Mouse (Mus musculus): ENCODE data around the gene Shroom4. TPM values are rescaled to one million over a fixed set of nuclear protein-coding genes. Genes with fewer than 3 reads are reported as not detected.
"Not testable (repeated sequence)": the region's sequence is repeated elsewhere in the genome, so short reads cannot be mapped to it uniquely, and the experiment has no call there.

Shroom4 gene
- not detected in 2 replicates for total RNA-seq (2015)
- 0.07 TPM in 1 of 2 replicates, not detected in the other for total RNA-seq (2017)

DNA sequence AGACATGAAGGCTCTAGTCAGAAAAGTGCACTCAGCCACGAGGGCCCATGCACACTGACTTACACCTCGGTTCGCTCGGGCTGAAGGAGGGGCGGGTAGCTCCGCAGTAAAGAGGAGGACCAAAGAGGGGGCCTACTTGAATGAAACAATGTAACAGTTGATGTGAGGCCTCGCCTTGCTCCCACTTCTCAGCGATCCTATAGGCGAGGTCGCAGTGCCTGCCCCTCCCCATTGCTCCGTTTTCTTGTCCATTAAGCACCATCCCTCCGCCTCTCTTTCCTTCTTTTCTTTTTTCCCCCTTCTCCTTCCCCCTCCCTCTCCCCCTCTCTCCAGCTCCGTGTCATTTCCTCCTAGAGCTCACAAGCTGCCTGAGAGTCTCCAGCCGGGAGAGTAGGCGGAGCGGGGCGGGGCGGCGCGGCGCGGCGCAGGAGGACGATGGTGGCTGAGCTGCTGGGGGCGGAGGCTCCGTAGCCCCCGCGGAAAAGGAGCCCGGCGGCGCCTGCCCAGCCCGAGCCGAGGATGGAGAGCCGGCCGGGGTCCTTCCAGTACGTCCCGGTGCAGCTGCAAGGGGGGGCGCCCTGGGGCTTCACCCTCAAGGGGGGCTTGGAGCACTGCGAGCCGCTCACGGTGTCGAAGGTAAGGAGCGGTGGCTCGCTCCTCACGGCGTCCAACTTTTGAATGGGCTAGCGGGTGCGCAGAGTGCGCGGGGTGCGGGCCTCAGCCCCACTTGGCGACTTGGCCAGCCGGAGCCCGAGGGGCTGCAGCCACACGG, at the start of gene Shroom4:
Gene Shroom4, plus strand, starts transcription at position 229 of the 772 bp plus-strand sequence.
- peak; percentile 56 for ATAC-seq (ENCODE audit: poor library complexity, severe bottlenecking)

DNA sequence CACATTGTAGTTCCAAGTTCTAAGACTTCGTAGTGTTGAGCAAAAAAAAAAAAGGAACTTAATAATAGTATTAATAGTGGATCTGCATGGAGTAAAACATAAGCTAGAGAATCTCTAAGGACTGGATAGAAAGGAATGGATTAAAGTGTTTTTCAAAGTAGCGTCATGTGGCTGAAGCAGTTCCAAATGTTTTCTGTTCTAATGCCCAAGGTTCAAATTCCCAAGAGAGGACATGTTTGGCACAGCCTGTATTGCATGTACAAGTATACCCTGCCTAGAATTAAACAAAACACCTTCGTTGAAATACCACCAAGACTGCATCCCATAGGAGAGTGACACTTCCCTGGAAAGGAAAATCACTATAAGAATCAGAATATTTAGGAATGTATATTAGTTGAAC, 42.8 kb upstream of the Shroom4 start:
- no peak for ATAC-seq (ENCODE audit: poor library complexity, severe bottlenecking)

DNA sequence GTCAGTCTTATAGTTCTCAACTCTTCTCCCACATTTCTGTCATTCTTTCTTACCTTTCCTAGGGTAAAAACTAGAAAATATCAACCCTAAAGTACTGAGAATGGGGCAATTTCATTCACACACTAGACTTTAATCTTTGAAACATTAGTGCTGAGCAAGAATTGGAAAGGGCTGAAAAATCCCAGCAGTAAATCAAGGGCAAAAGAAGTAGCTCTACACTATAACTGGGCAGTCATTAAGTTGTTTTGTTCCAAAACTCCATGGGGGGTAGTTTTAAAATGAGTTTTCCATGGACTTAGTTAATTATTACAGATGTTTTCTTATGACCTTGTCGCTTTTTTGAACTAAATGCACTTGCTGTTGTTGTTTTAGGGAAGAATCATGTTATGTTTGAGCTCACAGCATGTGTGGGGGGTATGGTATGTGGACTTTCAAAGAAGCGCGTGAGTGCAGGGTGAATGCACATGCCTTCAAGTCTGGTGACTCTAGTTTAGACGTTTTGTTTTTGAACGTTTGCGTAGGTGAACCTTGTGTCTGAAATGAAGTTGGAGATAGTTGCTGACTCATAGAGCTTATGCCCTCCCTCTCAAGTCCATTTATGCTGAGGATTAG, 42.0 kb upstream of the Shroom4 start:
- no peak for ATAC-seq (ENCODE audit: poor library complexity, severe bottlenecking)

- no peak for ATAC-seq (ENCODE audit: poor library complexity, severe bottlenecking)
Measured at GRCm38 (mm10) chrX:6368822-6369221, 30.8 kb upstream of the Shroom4 start.

DNA sequence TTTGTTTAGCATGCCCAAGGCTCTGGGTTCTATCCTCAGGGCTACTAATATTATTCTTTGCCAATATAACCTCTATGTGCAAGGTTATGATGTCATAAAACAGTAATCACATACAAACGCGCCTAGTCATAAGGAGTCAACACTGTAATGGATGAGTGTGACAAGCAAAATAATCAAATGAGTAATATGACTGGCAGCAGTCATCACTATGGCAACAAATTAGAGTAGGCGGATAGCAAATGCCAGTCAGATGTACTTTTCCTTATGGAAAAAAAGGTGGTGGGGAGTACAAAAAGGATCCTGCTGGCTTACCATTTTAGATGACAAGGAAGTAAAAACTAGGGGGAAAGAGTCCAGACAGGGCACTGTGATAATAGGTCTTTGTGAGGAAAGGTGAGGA, 28.9 kb upstream of the Shroom4 start:
- ATAC-seq (ENCODE audit: poor library complexity, severe bottlenecking) = no peak

GRCm38 (mm10) chrX:6393861-6394260, 5.8 kb upstream of the Shroom4 start:
- ATAC-seq (ENCODE audit: poor library complexity, severe bottlenecking) = no peak

GRCm38 (mm10) chrX:6399193-6399592, 461 bp upstream of the Shroom4 start:
- no peak for ATAC-seq (ENCODE audit: poor library complexity, severe bottlenecking)

DNA sequence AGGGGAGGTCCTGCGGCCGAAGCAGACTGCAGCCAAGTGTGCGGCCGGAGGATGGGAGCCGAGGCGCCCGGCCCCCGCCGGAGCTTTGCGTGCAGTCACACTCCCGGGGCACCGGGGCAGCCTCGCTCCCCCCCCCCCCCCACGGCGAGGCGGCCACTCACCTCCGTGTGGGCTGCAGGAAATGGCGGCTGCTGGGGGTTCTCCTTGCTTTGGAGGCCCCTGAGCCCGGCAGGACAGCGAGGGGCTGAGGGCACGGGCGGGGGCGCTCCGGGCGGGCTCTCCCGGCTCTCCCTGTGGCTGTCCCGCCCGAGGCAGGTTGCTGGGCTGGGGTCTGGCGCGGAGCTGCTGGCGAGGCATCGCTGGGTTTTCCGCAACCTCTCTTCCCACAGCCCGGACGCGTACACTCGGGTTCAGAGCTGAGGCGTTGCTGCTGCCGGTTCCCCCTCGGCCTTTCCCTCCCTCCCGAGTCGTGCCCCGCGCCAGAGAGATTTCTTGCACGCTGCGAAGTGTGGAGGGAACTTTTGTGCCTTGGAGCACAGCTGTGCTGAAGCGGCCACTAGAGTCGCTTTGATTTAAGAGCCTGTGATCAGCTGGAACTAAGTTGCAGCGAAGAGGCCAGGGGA, 855 bp downstream of the Shroom4 start:
- no peak for ATAC-seq (ENCODE audit: poor library complexity, severe bottlenecking)

DNA sequence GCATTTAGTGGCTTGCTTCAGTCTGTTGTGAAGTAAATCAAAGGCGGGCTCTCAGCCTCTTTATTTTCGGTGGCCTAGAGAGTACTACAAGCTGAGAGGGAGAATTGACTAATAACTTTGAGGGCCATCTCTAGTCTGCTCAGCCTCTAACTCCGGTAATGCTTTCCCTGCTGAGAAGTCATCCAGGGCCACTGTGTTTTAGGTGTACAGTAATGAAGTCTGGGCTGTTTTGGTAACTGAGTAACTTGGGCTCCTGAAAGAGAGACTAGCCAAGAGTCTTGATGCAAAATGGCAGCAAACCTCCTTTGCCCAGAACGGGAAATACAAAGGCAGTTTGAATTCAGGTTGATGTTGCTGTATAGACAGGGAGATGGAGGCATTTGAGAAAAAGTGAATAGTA, 3.3 kb downstream of the Shroom4 start:
- no peak for ATAC-seq (ENCODE audit: poor library complexity, severe bottlenecking)

DNA sequence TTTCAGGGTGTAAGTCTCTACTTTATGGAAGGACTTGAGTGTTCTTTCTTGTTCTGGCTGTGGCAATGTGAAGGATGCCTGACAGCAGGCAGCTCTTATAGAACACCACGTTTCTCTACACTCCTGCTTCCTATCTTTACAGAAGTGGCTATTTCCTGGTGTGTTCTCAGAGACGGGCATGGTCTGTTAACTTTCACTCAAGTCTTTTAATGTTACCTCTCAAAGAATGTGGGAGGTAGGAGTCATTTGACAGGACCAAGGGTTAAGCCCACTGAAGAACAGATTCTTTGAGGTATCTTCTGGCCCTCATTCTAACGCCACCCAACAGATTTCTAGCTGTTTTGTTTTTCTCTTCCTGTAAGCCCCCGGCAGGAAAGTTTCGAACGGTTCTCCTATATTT, 9.5 kb downstream of the Shroom4 start:
- ATAC-seq (ENCODE audit: poor library complexity, severe bottlenecking) = no peak

- no peak for ATAC-seq (ENCODE audit: poor library complexity, severe bottlenecking)
Measured at GRCm38 (mm10) chrX:6415412-6415811, 15.8 kb downstream of the Shroom4 start.

DNA sequence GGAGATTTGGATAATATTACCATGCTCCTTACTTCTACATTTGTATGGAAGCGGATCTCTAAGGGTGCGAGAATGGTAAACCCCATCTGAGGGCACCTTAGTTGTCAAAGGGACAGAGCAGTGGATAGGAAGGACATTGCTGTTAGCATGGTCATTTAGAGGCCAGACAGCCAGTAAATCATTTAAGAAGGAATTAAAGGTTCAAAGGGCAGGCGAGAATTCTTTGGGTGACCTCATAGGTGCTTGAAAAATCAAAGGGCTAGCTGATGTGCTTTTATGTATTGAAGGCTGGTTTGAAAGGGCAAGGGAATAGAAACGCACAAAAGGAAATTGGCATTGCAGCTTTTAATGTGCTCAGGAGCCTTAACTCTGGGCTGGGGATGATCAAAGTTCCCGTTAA, 16.3 kb downstream of the Shroom4 start:
- ATAC-seq (ENCODE audit: poor library complexity, severe bottlenecking) = no peak

- no peak for ATAC-seq (ENCODE audit: poor library complexity, severe bottlenecking)
Measured at GRCm38 (mm10) chrX:6418140-6418539, 18.5 kb downstream of the Shroom4 start.

GRCm38 (mm10) chrX:6435260-6435659, 35.6 kb downstream of the Shroom4 start:
- ATAC-seq (ENCODE audit: poor library complexity, severe bottlenecking) = no peak

DNA sequence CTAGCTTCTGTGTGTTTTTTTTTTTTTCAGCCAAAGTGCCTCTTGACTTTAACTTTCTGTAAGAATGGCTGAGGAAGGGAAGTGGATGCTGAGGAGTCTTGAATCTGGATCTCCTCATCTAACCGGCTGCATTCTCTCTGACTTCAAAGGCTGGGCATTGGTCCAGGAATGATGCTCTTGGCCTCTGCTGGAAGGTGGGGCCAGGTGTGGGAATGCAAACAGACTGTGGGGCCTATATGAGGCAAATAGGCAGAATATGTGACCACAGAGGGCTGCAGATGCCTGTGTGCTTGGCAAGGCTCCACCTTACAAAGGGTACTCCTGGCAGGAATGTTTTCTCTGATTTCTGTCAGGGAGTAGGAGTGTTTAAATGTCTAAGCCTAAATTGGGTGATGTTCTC, 46.8 kb downstream of the Shroom4 start:
- no peak for ATAC-seq (ENCODE audit: poor library complexity, severe bottlenecking)

GRCm38 (mm10) chrX:6448001-6448400, 48.3 kb downstream of the Shroom4 start:
- ATAC-seq (ENCODE audit: poor library complexity, severe bottlenecking) = no peak

DNA sequence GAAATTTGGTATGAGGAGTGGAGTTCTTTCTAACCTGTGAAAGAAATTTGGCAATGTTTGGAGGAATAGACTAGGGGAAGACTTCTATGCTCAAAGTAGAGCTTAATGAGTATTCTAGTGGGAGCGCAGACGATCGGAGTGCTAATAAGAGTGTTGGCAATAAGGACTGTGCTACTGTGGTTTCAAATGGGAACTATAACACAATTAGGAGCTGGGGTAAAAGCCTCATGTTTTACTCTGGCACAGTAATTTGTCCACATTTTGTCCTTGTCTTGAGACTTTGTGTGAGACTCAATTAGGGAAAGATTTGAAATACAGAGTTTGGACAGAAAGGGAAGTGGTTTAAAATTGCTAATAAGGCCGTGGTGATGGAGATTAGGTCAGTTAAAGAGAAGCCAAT, 53.6 kb downstream of the Shroom4 start:
- ATAC-seq (ENCODE audit: poor library complexity, severe bottlenecking) = no peak

DNA sequence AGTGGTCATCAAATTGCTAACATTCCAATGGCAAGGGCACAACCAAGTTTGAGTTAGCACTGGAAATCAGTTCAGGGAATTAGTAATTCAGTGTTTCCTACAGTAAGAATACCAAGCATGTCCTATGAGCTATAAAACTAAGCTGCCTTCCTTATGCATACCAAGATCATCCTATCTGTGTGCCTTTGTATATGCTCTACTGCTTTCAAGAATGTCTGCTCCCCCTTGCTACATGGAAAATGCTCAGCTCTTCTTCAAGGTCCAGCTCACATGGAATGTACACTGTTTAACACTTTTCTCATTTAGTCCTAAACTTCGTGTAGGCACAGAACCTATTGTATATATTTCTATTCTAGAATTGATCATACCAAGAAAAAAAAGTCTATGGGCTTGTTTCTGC, 69.6 kb downstream of the Shroom4 start:
- ATAC-seq (ENCODE audit: poor library complexity, severe bottlenecking) = not testable (repeated sequence)

DNA sequence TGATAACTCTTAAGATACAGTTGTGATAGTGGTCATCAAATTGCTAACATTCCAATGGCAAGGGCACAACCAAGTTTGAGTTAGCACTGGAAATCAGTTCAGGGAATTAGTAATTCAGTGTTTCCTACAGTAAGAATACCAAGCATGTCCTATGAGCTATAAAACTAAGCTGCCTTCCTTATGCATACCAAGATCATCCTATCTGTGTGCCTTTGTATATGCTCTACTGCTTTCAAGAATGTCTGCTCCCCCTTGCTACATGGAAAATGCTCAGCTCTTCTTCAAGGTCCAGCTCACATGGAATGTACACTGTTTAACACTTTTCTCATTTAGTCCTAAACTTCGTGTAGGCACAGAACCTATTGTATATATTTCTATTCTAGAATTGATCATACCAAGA, 72.9 kb downstream of the Shroom4 start:
- ATAC-seq (ENCODE audit: poor library complexity, severe bottlenecking) = not testable (repeated sequence)

- no peak for ATAC-seq (ENCODE audit: poor library complexity, severe bottlenecking)
Measured at GRCm38 (mm10) chrX:6475177-6475576, 75.5 kb downstream of the Shroom4 start.

GRCm38 (mm10) chrX:6482268-6482667, 82.6 kb downstream of the Shroom4 start:
- ATAC-seq (ENCODE audit: poor library complexity, severe bottlenecking) = no peak

DNA sequence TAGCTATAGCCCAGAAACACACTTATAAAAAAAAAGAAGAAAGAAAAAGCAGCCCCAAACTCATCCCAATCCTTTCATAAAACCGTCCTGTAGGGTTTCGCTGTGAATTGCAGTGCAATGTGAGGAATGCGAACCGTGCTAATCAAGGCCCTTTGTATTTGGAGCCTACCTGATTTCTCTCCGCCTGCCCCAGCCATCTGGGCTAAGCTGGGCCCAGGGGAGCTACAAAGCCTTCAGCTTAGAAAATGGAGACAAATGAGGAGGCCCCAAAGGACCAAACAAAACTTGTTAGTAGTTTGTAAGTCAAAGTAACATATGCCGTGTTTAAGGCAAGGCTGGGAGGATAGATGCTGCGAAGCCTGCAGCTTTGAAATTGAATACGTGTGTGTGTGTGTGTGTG, 84.2 kb downstream of the Shroom4 start:
- ATAC-seq (ENCODE audit: poor library complexity, severe bottlenecking) = no peak

Data from megakaryocyte, adult 5-6 weeks (primary cell).